Mouse (Mus musculus) forebrain, embryonic 12.5 days (tissue): ENCODE results near the gene Rhoj. TPM values are rescaled to one million over a fixed set of nuclear protein-coding genes. Genes with fewer than 3 reads are reported as not detected.

Source experiments
- ATAC-seq: fragments of 200-750 bp; cut with Nextera tagmentation; 2 replicates; pipeline ENCODE4 v1.8.0; 2017; ENCODE audit warnings: moderate TSS enrichment; ENCODE audit not compliant: low FRiP score
- H3K27ac ChIP-seq: fragments of 300-500 bp; sonication (generic); 2 replicates; pipeline ENCODE4 v1.5.1; 2016; ENCODE audit warnings: mild to moderate bottlenecking
- H3K27me3 ChIP-seq: fragments of 300-500 bp; sonication (generic); 2 replicates; pipeline ENCODE4 v1.6.1; 2016; ENCODE audit warnings: mild to moderate bottlenecking
- H3K36me3 ChIP-seq: fragments of 300-500 bp; sonication (generic); replicated peaks from 2 replicates; pipeline ENCODE4 v1.6.1; 2016; ENCODE audit warnings: mild to moderate bottlenecking
- H3K4me1 ChIP-seq: fragments of 300-500 bp; sonication (generic); 2 replicates; pipeline ENCODE4 v1.6.1; 2016
- H3K4me2 ChIP-seq: fragments of 300-500 bp; sonication (generic); 2 replicates; pipeline ENCODE4 v1.6.1; 2016; ENCODE audit warnings: mild to moderate bottlenecking, moderate library complexity
- H3K4me3 ChIP-seq: fragments of 300-500 bp; sonication (generic); replicated peaks from 2 replicates; pipeline ENCODE4 v1.5.1; 2016; ENCODE audit warnings: mild to moderate bottlenecking
- H3K9ac ChIP-seq: fragments of 300-500 bp; sonication (generic); 2 replicates; pipeline ENCODE4 v1.6.1; 2016; ENCODE audit warnings: mild to moderate bottlenecking
- H3K9me3 ChIP-seq: fragments of 300-500 bp; sonication (generic); 2 replicates; pipeline ENCODE4 v1.6.1; 2016
- WGBS: fragments of 180-500 bp; shearing (Covaris S2); methylation state at CpG from one replicate; pipeline ENCODE4 v1.1.7; 2016; 5-methylcytosine and 5-hydroxymethylcytosine counted together
- polyA plus RNA-seq: library from polyadenylated mRNA; unstranded; fragments of >200 nt; fragmentation: Nextera tagmentation; extraction: Ambion mirVana; gene quantifications from 2 replicates; pipeline ENCODE4 v1.2.1, GENCODE M21; 2016

The Rhoj gene
- polyA plus RNA-seq, 1 experiment from 2014 or later, result 17.7 TPM

- H3K4me3 ChIP-seq, result no peak overlapping the region
- H3K4me2 ChIP-seq, result no peak overlapping the region
- whole genome bisulfite sequencing, result 93% methylated on average over 12 of the region's 12 CpGs
Observed at GRCm38 (mm10) chr12:75375060-75375459, 66.9 kb downstream of the Rhoj start.

DNA sequence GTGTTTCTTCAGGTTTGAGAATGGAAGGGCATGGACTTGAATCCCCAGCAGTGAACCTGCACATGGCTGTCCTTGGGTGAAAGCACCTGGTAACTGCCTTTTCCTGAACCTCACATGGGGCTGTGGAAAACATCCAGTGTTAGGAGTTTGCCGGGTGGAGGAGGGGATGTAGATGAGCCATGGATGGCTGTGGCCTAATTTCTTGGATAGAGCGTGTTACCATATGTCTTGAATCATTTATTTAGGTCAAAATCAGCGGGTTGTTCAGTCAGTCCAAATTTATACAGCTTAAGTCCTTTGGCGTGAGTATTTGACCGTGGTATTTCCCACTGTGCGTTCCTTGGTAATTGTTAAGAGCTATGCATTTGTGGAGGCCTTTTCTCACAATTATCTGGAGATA lies 68.0 kb downstream of the Rhoj start:
- no peaks in the 10 kb centered on the region for H3K4me1 ChIP-seq
- no peak overlapping the region for H3K27ac ChIP-seq
- H3K9ac ChIP-seq, result no peak overlapping the region
- no peaks in the 10 kb centered on the region for H3K27me3 ChIP-seq
- no peak overlapping the region for H3K4me3 ChIP-seq
- no peak for ATAC-seq
- no peaks in the 10 kb centered on the region for H3K9me3 ChIP-seq
- no peak overlapping the region for H3K4me2 ChIP-seq
- 85% methylated on average over 6 of the region's 6 CpGs for WGBS
- H3K36me3 ChIP-seq, result no peaks in the 10 kb centered on the region

More at GRCm38 (mm10) chr12:75375060-75375459, 66.9 kb downstream of the Rhoj start:
- no peak for ATAC-seq
- Histone ChIP-seq H3K9me3 (no peaks in the 10 kb centered on the region), H3K4me1 (no peaks in the 10 kb centered on the region), H3K36me3 (no peaks in the 10 kb centered on the region), H3K27ac (no peak overlapping the region), H3K9ac (no peak overlapping the region), H3K27me3 (no peaks in the 10 kb centered on the region)

GRCm38 (mm10) chr12:75386731-75387130 lies 78.6 kb downstream of the Rhoj start:
- Histone ChIP-seq H3K9ac (no peak overlapping the region), H3K4me1 (no peaks in the 10 kb centered on the region), H3K9me3 (no peaks in the 10 kb centered on the region), H3K4me3 (no peak overlapping the region), H3K27me3 (no peaks in the 10 kb centered on the region), H3K36me3 (no peaks in the 10 kb centered on the region), H3K27ac (no peak overlapping the region), H3K4me2 (no peak overlapping the region)
- WGBS, result 92% methylated on average over 9 of the region's 9 CpGs
- ATAC-seq, result no peak

DNA sequence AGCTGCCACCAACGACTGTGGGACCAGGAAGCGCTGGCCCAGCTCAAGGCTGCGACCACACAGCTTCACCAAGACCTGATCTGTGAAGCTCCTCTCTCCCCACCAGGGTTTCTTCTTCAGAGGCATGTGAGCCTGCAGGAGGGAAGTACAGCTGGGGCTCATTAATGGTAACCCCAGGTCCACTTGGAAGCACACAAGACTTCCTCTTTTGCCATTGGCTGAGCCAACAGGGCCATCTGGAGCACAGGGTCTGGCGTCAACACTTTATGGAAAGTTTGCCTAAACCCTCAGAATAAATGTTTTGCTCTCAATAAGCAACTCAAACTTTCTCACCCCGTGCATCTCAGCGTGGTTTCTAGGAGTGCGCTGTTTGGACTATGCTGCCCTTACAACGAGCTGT lies 79.0 kb downstream of the Rhoj start:
- Histone ChIP-seq H3K27ac (no peak overlapping the region), H3K4me2 (no peak overlapping the region), H3K27me3 (no peaks in the 10 kb centered on the region), H3K9me3 (no peaks in the 10 kb centered on the region), H3K36me3 (no peaks in the 10 kb centered on the region), H3K9ac (no peak overlapping the region), H3K4me3 (no peak overlapping the region), H3K4me1 (no peaks in the 10 kb centered on the region)
- WGBS, result 89% methylated on average over 8 of the region's 8 CpGs
- no peak for ATAC-seq

DNA sequence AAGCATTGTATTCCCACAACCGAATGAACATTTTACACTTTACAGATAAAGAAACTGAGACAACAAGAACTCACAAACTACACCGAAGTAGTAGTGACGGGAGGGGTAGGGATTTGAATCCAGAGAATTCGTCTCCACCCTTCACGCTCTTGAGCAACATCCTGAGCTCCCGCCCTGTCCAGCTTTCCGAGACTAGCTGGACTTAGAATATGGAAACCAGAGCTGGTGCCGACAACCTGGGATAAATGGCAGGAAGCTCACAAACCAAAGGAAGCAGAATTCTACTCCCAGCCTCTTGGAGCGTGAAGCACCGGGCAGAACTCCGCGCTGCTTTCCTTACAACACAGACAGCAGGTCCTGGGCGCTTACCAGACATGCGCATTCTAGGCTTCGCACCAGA lies 79.7 kb downstream of the Rhoj start:
- Histone ChIP-seq H3K4me3 (no peak overlapping the region), H3K36me3 (no peaks in the 10 kb centered on the region), H3K4me1 (no peaks in the 10 kb centered on the region), H3K9ac (no peak overlapping the region), H3K4me2 (no peak overlapping the region), H3K27ac (no peak overlapping the region), H3K9me3 (no peaks in the 10 kb centered on the region), H3K27me3 (no peaks in the 10 kb centered on the region)
- 95% methylated on average over 15 of the region's 15 CpGs for WGBS
- ATAC-seq, result no peak

GRCm38 (mm10) chr12:75388521-75388920 lies 80.4 kb downstream of the Rhoj start:
- H3K4me1 ChIP-seq, result no peaks in the 10 kb centered on the region
- H3K27me3 ChIP-seq, result no peaks in the 10 kb centered on the region
- no peak overlapping the region for H3K27ac ChIP-seq
- H3K4me3 ChIP-seq, result no peak overlapping the region
- H3K36me3 ChIP-seq, result no peaks in the 10 kb centered on the region
- H3K9ac ChIP-seq, result no peak overlapping the region
- ATAC-seq, result no peak
- H3K4me2 ChIP-seq, result no peak overlapping the region
- WGBS, result 94% methylated on average over 9 of the region's 9 CpGs
- no peaks in the 10 kb centered on the region for H3K9me3 ChIP-seq

DNA sequence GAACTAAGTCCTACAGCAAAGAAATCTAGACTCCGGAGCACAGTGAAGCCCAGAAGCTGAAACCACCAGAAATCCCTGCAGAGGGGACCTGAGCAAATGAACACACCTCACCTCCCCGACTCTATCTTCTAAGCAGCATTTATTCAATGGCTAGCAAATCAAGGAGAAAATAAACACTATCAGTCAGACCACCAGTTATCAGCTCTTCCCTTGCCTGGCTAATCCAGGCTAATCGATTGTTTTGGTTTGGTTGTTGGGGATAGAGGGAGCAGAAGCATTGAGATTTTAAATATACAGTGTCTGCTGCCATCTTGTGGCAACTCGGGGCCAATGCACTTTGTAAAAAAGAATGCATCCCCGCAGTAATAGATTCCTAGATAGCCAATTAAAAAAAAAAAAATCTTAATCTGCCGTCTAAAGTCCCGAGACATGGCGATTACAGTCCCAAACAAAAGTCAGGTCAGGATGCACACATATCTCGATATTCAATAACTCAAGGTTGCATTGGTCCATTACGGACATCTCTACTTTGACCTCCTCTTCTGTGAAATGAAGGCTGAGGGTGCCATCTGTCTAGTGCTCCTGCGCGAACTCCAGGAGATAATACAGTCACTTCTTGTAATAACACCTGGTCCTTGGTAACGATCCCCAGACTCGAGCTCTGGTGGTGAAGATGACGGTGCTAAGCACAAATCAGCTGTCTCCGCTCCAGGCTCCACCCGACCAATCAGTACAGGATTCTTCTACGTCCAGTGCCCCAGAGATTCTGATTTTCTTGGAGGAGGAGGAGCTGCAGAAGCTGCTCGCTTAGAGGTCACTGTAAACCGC lies 81.4 kb downstream of the Rhoj start:
- H3K9ac ChIP-seq, result no peak overlapping the region
- no peak overlapping the region for H3K27ac ChIP-seq
- 45% methylated on average over 20 of the region's 20 CpGs for WGBS
- H3K4me3 ChIP-seq, result no peak overlapping the region
- no peaks in the 10 kb centered on the region for H3K4me1 ChIP-seq
- 0 out of 2 replicates have a peak overlapping the region, but pooled peaks have one; percentile 4 for H3K4me2 ChIP-seq
- H3K27me3 ChIP-seq, result no peaks in the 10 kb centered on the region
- no peaks in the 10 kb centered on the region for H3K9me3 ChIP-seq
- H3K36me3 ChIP-seq, result no peaks in the 10 kb centered on the region
- ATAC-seq, result peak; percentile 67

DNA sequence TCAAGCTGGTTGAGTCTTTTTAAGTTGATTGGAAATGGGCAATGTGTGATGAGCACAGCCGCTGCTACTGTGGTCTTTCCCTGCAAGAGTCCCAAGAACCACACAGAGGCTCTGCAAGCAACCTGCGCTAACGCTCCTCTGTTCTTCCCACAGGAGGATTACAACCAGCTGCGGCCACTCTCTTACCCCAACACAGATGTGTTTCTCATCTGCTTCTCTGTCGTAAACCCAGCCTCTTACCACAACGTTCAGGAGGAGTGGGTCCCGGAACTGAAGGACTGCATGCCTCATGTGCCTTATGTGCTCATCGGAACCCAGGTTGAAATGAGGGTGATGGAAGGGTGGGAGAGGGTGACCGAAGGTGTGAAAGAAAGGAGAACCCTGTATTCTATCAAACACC lies 83.4 kb downstream of the Rhoj start:
- Histone ChIP-seq H3K36me3 (no peaks in the 10 kb centered on the region), H3K9ac (no peak overlapping the region), H3K27me3 (no peaks in the 10 kb centered on the region), H3K9me3 (no peaks in the 10 kb centered on the region), H3K4me3 (no peak overlapping the region), H3K4me1 (no peaks in the 10 kb centered on the region), H3K4me2 (no peak overlapping the region), H3K27ac (no peak overlapping the region)
- WGBS, result 86% methylated on average over 9 of the region's 9 CpGs
- no peak for ATAC-seq

GRCm38 (mm10) chr12:75394011-75394773 lies 86.1 kb downstream of the Rhoj start:
- no peaks in the 10 kb centered on the region for H3K9me3 ChIP-seq
- H3K9ac ChIP-seq, result no peak overlapping the region
- H3K4me1 ChIP-seq, result no peaks in the 10 kb centered on the region; the same call in 1 of the 2 replicates
- H3K27me3 ChIP-seq, result no peaks in the 10 kb centered on the region
- no peak overlapping the region for H3K4me2 ChIP-seq
- H3K36me3 ChIP-seq, result no peaks in the 10 kb centered on the region
- no peak overlapping the region for H3K27ac ChIP-seq
- WGBS, result 92% methylated on average over 20 of the region's 20 CpGs
- no peak for ATAC-seq
- H3K4me3 ChIP-seq, result no peak overlapping the region

DNA sequence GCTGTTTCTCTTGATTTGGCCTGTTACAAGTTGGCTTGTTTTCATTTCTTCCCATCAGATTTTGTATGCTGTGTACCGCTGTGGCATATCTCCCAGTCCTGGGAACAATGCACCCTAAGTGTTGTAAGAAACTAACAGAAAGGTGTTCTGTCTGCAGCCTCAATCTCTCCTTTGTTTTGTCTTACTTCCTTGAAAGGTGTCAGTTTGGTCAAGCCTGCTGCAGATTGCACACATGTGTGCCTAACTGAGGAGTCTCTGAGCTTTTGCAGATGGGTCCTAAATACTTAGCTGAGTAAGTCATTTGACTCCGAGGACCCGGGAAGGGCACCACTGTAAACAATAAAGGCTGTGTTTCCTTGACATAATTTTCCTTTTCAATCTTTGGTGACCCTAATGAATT lies 88.5 kb downstream of the Rhoj start:
- H3K9ac ChIP-seq, result no peak overlapping the region
- H3K9me3 ChIP-seq, result no peaks in the 10 kb centered on the region
- H3K27me3 ChIP-seq, result no peaks in the 10 kb centered on the region
- H3K4me1 ChIP-seq, result no peaks in the 10 kb centered on the region; the same call in 1 of the 2 replicates
- no peak overlapping the region for H3K27ac ChIP-seq
- ATAC-seq, result no peak
- no peak overlapping the region for H3K4me3 ChIP-seq
- WGBS, result 67% methylated on average over 3 of the region's 3 CpGs
- H3K36me3 ChIP-seq, result no peaks in the 10 kb centered on the region
- no peak overlapping the region for H3K4me2 ChIP-seq

DNA sequence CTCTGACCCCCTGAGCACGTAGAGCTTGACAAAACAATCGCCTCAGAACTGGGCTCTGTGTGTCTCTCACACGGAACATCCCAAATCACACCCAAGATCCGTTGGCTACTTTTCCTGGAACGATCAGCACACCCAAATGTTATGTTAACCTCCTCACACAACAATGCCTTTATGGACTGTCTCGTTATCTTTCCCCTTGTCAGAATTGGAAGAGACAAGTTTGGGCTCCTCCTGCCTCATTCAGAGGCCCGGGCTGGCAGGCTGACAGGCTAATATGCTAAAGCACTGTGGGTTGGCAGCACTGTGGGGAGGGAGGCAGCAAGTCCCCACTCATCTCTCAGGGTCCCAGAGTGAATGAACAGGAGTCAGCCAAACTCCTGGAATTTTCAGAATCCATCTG lies 89.0 kb downstream of the Rhoj start:
- H3K4me1 ChIP-seq, result no peaks in the 10 kb centered on the region; the same call in 1 of the 2 replicates
- H3K9me3 ChIP-seq, result no peaks in the 10 kb centered on the region
- no peak for ATAC-seq
- no peak overlapping the region for H3K27ac ChIP-seq
- no peak overlapping the region for H3K4me3 ChIP-seq
- H3K4me2 ChIP-seq, result no peak overlapping the region
- 51% methylated on average over 7 of the region's 7 CpGs for WGBS
- H3K27me3 ChIP-seq, result no peaks in the 10 kb centered on the region
- no peaks in the 10 kb centered on the region for H3K36me3 ChIP-seq
- no peak overlapping the region for H3K9ac ChIP-seq

GRCm38 (mm10) chr12:75412964-75413363 lies 104.8 kb downstream of the Rhoj start:
- WGBS, result 89% methylated on average over 9 of the region's 9 CpGs
- H3K9me3 ChIP-seq, result no peaks in the 10 kb centered on the region
- no peak overlapping the region for H3K4me3 ChIP-seq
- H3K4me1 ChIP-seq, result no peaks in the 10 kb centered on the region
- H3K27me3 ChIP-seq, result no peaks in the 10 kb centered on the region
- no peaks in the 10 kb centered on the region for H3K36me3 ChIP-seq
- no peak overlapping the region for H3K4me2 ChIP-seq
- no peak overlapping the region for H3K9ac ChIP-seq
- H3K27ac ChIP-seq, result no peak overlapping the region
- ATAC-seq, result no peak
